In genomic region chr9:22388401-22388980, GRCm38 (mm10) we compare ENCODE assay signal across 8 mouse cellular contexts. TPM values are rescaled to one million over a fixed set of nuclear protein-coding genes. Genes with fewer than 3 reads are reported as not detected.
A peak's percentile ranks its signal among the peaks of the same experiment; 100 is the strongest.
DNase-seq lines count a peak whose midpoint lies in the region; ATAC-seq and TF ChIP-seq lines count a peak whose summit lies in the region.

No protein-coding gene starts in this region.

- H3K4me2 ChIP-seq in heart, postnatal 0 days (ENCODE audit: low read depth, low read length): peak overlapping the region; percentile 85
- peak overlapping the region; percentile 92 for H3K4me2 ChIP-seq in liver, embryonic 12.5 days

- H3K27me3 ChIP-seq in heart, postnatal 0 days (ENCODE audit: control insufficient read depth, insufficient read depth, low read length): no peaks in the 10 kb centered on the region
- no peaks in the 10 kb centered on the region for H3K27me3 ChIP-seq in liver, embryonic 12.5 days (replicated peaks)

- no peaks in the 10 kb centered on the region for H3K36me3 ChIP-seq in heart, postnatal 0 days (replicated peaks; ENCODE audit: control insufficient read depth, insufficient read depth, low read length)
- peaks cover 25% of the 10 kb centered on the region for H3K36me3 ChIP-seq in liver, embryonic 12.5 days

- TF ChIP-seq CTCF in gastrocnemius, adult 2 months (IDR thresholded peaks at IDR 0.05): no peak
- TF ChIP-seq CTCF in heart, postnatal 0 days (IDR thresholded peaks at IDR 0.05; ENCODE audit: low read depth): no peak

- 1% methylated on average over 31 of the region's 41 CpGs for WGBS in heart, postnatal 0 days
- WGBS in liver, embryonic 12.5 days (ENCODE audit: insufficient replicate concordance): under 1% methylated on average over 41 of the region's 41 CpGs

- peaks cover 14% of the 10 kb centered on the region for H3K4me1 ChIP-seq in heart, postnatal 0 days (ENCODE audit: control insufficient read depth, insufficient read depth)
- H3K4me1 ChIP-seq in liver, embryonic 12.5 days: peaks cover 49% of the 10 kb centered on the region

- H3K9me3 ChIP-seq in heart, postnatal 0 days (replicated peaks; ENCODE audit: control insufficient read depth, low read length): no peaks in the 10 kb centered on the region
- no peaks in the 10 kb centered on the region for H3K9me3 ChIP-seq in liver, embryonic 12.5 days (replicated peaks)

- DNase-seq in gastrocnemius, adult 2 months: peak; percentile 26
- no peak for DNase-seq in gastrocnemius, adult 18-20 months (ENCODE audit: low spot score)
- peak; percentile 76 for DNase-seq in c-Kit-positive CD71-positive TER-119-positive erythroid progenitor cells, embryonic 14.5 days (ENCODE audit: low spot score)
- DNase-seq in heart, postnatal 0 days (ENCODE audit: low spot score): peak; percentile 65
- DNase-seq in spleen, adult 12 weeks (ENCODE audit: low spot score): peak; percentile 68
- no peak for DNase-seq in thymus, postnatal 36 days

- ATAC-seq in CD4-positive, CD25-positive, alpha-beta regulatory T cell, adult 4 months: peak; percentile 28
- peak; percentile 62 for ATAC-seq in heart, postnatal 0 days (ENCODE audit: insufficient read depth, low read depth)
- peak; percentile 79 for ATAC-seq in liver, embryonic 12.5 days

- H3K4me3 ChIP-seq in gastrocnemius, adult 2 months: peak overlapping the region; percentile 95
- peak overlapping the region; percentile 84 for H3K4me3 ChIP-seq in heart, postnatal 0 days (ENCODE audit: low read depth, low read length)
- peak overlapping the region; percentile 98 for H3K4me3 ChIP-seq in liver, embryonic 12.5 days

- H3K9ac ChIP-seq in heart, postnatal 0 days (replicated peaks; ENCODE audit: low read depth, low read length): peak overlapping the region; percentile 87
- peak overlapping the region; percentile 99 for H3K9ac ChIP-seq in liver, embryonic 12.5 days

- H3K27ac ChIP-seq in gastrocnemius, adult 2 months: no peak overlapping the region; the same call in 1 of the 2 replicates
- H3K27ac ChIP-seq in heart, postnatal 0 days (ENCODE audit: low read depth): peak overlapping the region; percentile 95
- H3K27ac ChIP-seq in liver, embryonic 12.5 days: peak overlapping the region; percentile 98

- intact Hi-C loops in gastrocnemius, adult 2 months (cut with DNase I): no loop called here

- peak; percentile 11; the same call in 1 of the 2 replicates for TF ChIP-seq EP300 in heart, postnatal 0 days (IDR thresholded peaks at IDR 0.05; ENCODE audit: low read depth)

RNA-seq across cellular contexts. Expression of gene Anln, which starts 0.5 kb away (rescaled TPM):
- total RNA-seq in gastrocnemius, adult 2 months (2021): under 1 TPM; 0.64 to 0.69 TPM
- total RNA-seq in gastrocnemius, adult 18-20 months (2021): 1 to 10 TPM; 1.3 TPM
- polyA plus RNA-seq in CD4-positive, CD25-positive, alpha-beta regulatory T cell, adult 4 months (2017; shearing (Covaris generic)): 1 to 10 TPM; 2.8 to 4.3 TPM
- 35.0 and 50.9 TPM in 2 replicates for total RNA-seq in heart, postnatal 0 days (2014; rRNA removed; ENCODE audit: low replicate concordance)
- 12.8 and 12.9 TPM in 2 replicates for polyA plus RNA-seq in heart, postnatal 0 days (2015; fragmentation: Nextera tagmentation; extraction: Ambion mirVana)
- polyA plus RNA-seq in liver, embryonic 12.5 days (2016; fragmentation: Nextera tagmentation; extraction: Ambion mirVana): 35.2 and 35.3 TPM in 2 replicates

RNA-seq across cellular contexts. Expression of gene 9530077C05Rik, which starts 22.8 kb away (rescaled TPM):
- total RNA-seq in gastrocnemius, adult 2 months (2021): under 1 TPM; 0.36 to 0.59 TPM
- total RNA-seq in gastrocnemius, adult 18-20 months (2021): under 1 TPM; 0.32 to 0.38 TPM
- polyA plus RNA-seq in CD4-positive, CD25-positive, alpha-beta regulatory T cell, adult 4 months (2017; shearing (Covaris generic)): 1 to 10 TPM; 1.1 to 1.2 TPM
- 0.69 and 1.6 TPM in 2 replicates for total RNA-seq in heart, postnatal 0 days (2014; rRNA removed; ENCODE audit: low replicate concordance)
- 0.62 and 0.85 TPM in 2 replicates for polyA plus RNA-seq in heart, postnatal 0 days (2015; fragmentation: Nextera tagmentation; extraction: Ambion mirVana)
- 2.1 and 2.2 TPM in 2 replicates for polyA plus RNA-seq in liver, embryonic 12.5 days (2016; fragmentation: Nextera tagmentation; extraction: Ambion mirVana)

Comparison
In these comparisons a context has a peak if more than half of its experiments do, and no peak if none do; other contexts are left out.
1. DNase-seq: peak in gastrocnemius, adult 2 months (single experiment), c-Kit-positive CD71-positive TER-119-positive erythroid progenitor cells, embryonic 14.5 days (single experiment), heart, postnatal 0 days (single experiment) and spleen, adult 12 weeks (single experiment); none in gastrocnemius, adult 18-20 months (single experiment) and thymus, postnatal 36 days (0 of 2).
2. ATAC-seq: peak in every context shown above with its lines; median percentile 79 in liver, embryonic 12.5 days; 62 in heart, postnatal 0 days; 28 in CD4-positive, CD25-positive, alpha-beta regulatory T cell, adult 4 months.
3. RNA of gene Anln, which starts 0.5 kb away (total RNA-seq): 35.0 to 50.9 TPM in heart, postnatal 0 days; 1.3 TPM in gastrocnemius, adult 18-20 months and 0.64 to 0.69 TPM in gastrocnemius, adult 2 months; every median in the first group is over 10 times any median in the second.
4. Peak in every context shown above with its lines, with median percentiles within 50 percentile points of each other: H3K4me3 ChIP-seq.